Mouse (Mus musculus): ENCODE measurements around the gene Kctd10.
A peak's percentile ranks its signal among the peaks of the same experiment; 100 is the strongest.

The Kctd10 gene

DNA sequence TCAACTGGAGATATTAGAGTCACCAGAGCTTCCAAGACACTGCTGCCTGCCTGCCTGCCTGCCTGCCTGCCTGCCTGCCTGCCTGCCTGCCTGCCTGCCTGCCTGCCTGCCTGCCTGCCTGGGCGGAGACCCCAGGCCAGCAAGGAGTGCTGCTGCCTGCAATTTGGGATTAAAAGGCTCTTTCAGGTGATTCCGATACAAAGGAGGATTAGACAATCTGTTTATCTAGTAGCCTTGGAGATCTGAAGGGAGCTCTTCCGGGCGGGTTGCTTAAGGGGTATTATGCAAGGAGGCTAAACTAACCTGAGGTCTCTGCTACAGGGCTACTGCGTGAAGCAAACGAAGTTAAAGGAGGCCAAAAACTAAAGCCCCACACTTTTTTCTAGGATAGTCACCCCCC lies 1.4 kb downstream of the Kctd10 start:
- no peak for DNase-seq (ENCODE audit: low spot score)

DNA sequence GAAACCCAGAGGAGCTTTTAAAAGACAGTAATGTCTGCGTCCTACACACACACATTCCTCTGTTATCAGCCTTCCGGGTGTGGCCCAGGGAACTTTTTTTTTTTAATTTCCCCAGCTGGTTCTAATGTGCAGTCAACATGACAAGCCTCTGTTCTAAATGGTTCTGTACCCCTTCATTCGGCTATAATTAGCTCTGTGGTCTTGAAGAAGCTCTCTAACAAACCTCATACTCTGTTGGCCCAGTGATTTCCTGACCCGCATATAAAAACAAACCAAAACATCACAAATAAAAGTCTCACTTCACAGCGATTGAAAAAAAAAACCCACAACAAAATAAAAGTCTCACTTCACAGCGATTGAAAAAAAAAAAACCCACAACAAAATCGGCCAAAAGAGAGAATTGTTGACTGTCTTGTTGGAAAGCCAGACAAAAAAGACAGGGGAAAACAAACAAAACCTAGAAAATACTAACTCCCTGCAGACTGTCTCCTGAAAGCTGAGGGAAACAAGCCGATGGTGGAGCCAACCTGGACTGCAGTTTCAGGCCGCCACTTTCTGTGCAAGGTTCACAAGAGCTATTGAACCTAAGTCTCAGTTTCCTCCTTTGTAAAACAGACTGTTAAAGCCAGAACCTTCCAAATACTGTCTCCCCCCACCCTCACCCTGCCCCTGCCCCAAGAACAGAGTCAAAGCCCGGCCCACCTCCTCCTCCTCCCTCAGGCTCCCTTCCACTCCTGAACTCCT lies 2.0 kb downstream of the Kctd10 start:
- DNase-seq (ENCODE audit: low spot score): no peak

DNA sequence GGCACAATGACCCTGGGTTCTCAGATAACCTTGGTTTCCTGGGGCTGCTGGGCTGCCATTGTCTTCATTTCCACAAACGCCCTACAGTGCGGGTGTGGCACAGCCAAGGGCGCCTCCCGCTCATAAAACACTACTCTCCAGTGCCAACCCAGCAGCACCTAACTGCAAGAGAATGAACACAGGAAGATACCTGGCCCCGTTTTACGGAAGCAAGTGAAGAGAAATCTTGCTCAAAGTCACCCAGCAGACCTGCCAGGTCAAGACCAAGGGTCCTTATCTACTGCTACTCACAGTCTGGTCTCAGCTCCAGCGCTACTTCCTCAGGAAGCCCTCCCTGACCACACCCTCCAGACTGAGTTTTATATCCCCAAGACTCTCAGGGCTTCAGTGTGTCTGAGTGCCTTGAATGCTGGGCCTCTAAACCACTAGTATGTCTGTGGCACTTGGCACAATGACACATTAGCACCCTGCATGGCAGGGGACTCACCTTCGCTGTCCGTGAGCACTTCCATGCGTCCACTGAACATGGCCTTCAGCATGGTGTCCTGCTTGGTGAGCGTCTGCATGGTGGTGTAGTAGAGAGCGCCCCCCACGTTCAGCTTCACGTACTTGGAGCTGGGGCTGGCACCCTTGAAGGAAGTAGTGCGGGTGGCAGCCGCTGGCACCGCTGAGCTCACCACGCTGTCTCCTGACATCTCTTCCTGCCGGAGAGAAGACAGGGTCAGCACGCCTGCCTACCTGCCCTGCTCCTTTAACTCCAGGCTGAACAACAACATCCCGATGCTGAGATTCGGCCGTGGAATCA lies 5.7 kb downstream of the Kctd10 start:
- no peak for DNase-seq (ENCODE audit: low spot score)

DNA sequence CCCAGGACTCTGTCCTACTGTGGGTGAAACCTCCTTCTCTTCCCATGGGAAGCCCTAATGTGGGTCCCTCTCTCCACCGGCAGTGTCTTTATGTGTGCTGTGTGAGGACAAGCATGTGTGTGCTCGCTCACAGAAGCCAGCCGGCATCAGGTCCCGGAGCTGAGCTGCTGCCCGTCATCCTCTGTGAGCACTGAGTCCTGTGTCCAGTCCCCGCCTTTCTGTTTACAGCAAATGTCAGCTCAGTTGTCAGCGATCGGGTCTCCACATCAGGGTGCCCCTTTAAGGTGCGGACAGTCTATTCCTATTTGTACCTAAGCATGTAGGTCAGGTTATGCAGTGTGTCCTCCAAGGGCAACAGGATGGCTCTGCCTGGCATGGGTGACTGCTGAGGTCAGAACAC lies 6.7 kb downstream of the Kctd10 start:
- no peak for DNase-seq (ENCODE audit: low spot score)

DNA sequence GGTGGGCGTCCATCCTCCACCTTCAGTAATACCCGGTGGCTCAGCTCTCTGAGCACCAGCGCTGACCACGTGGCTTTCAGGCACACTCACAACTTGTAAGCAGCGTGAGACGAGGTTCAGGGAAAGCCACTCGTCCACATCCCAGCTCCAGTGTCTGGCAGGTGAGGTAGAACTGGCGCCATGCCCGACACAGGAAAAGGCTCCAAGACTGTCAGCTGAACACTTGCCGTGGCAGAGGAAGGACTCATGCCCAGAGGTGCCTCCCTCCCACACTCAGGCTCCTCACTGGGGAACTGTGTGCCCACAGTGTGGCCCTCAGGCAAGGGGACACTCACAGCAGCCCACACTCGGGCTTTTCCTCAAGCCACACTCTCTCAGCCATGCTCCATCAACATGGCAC lies 7.1 kb downstream of the Kctd10 start:
- DNase-seq (ENCODE audit: low spot score): peak; percentile 47

DNA sequence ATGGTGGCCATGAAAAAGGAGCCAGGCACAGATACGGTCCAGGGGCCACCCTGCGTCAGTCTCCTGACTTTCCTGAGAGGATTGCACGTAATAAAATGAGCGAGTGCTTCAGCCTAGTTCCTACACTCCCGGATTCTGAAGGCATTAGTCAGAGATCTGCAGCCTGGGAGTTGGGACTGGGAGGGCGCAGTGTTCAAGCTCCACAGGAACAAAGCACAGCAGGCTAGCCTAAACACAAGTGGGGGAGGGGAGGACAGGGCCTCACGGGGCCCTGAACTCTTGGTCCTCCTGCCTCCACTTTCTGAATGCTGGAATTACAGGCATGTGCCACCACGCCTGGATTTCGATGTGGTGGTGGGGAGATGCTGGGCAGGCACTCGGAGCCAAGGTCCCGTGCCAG lies 7.7 kb downstream of the Kctd10 start:
- DNase-seq (ENCODE audit: low spot score): no peak

DNA sequence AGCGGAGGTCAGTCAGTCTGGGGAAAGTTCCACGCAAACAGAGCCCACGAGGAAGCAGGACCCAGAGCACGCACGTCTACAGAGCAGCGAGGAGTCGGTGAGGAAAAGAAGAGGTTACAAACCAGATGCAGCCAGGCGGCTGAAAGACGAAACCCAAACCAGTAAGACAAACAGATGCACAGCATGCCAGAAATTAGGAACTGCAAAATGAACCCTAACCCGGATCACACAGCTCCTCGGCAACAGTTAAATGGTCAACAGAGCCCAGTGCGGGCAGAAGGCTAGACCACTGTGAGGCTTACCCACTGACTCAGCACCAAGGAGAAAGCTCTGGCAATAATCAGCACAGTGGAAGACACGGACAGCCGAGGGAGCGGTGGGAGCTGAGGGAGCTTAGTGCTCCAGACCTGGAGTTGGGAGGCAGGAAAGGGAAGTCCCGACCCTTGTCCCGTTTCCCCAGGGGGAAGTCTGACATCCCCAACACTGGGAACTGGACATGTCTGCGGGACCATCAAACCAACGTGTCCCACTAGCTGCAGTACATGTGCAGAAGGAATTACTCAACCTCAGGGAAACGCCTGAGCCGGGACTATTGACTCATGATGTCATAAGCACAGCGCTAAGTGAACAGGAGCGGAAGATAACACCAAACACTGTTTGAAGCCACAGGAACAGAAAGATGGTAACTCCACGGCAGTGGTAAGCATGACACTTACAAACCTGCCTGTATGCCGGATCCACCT lies 8.4 kb downstream of the Kctd10 start:
- DNase-seq (ENCODE audit: low spot score): no peak

DNA sequence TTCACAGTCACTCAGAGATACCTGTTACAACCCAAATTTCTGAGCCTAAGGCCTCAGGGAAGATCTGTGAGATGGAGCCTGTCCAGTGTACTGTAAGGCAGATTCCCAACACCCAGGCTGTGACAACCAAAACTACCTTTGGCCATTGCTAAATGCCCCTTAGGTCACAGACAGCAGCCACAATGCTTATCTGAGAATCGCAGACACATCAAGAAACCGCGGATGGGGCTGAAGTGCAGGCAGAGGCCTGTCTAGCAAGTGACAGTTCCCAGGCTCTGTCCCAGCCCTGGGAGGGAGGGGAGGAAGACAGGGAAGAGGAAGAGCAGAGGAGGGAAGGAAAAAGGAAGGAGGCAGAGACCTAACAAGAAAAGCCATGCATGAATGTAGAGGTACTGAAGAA lies 9.0 kb downstream of the Kctd10 start:
- no peak for DNase-seq (ENCODE audit: low spot score)

DNA sequence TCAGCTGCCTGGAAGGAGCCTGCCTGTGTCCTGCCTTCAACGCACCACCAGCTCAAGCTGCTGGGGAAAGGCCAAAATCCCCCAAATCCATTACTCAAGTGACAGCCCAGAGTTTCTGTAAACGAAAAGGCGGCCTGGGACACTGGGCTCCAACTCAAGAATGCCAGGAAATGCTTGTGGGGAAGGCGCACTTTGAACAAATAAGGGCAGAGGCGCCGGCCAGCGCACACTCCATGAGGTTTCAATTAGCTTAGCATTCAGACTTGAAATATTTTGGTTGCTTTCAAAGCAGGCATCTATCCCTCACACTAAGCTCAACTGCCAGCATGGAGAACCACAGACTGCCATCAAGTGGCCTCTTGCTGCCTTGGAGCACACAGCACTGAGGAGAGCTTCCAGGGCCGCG lies 9.9 kb downstream of the Kctd10 start:
- no peak for DNase-seq (ENCODE audit: low spot score)

DNA sequence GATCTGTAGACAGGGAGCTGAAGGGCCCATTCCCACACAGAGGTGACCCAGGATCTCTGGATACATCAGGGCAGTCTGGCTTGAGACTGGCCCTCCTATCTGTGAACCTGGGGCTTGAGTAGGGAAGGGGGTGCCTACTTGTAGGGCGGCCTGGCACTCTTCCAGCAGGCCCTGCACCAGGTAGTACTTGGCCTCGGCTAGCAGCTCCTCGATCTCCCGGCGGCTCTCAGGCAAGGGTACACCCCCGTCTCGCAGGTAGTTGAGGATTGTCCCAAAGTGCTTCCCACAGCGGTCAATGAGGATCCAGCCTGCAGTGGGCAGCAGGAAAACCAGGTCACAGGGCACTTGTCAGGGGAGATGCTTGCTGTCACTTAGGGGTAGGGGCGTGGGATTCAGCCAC lies 10.4 kb downstream of the Kctd10 start:
- no peak for DNase-seq (ENCODE audit: low spot score)

DNA sequence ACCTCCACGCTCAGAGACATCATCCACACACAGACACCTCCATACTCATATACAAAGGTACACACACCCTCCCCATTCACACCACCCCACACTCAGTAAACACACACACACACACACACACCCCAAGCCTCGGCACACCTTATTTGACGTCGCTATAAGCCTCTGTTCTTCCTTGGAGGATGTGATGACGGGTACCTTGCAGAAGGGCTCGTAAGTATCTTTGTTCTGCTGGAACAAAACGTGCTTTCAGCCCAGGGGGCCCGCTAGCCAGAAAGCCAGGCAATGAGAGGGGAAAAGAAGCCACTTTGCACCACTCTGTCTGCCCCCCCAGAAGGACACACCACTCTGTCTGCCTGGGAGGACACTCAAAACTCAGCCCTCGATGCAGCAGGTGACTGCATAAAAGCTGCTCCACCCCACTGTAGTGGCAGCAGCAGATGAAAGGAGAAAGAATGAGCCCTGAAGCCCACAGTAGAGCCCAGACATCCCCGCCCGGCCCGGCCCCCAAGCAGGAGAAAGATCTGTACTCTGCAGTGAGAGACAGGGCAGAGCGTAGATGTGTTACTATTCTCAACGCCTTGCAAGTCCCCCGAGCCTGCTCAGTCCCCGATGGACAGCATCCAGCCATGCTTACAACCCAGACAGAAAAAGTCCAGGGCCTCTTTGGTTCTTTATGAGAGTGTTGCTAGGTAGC lies 11.4 kb downstream of the Kctd10 start:
- no peak for DNase-seq (ENCODE audit: low spot score)

DNA sequence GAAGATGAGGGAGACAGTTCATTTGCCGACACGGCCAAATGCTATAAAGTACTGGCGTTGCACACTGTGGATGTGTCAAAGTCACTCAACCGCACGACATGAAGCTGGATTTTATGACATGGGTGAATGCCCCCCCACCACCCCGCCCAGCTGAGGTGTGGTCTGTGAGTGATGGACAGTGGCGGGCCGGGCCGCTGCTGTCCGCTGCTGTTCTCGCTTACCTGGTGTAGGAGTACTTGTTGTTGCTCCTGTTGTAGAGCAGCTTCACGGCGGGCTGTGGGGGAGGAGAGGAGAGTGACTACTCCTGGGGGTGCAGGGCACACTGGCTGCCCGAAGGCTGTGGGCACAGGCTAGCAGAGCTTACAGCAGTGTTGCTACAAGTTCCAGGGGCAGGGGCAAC lies 12.2 kb downstream of the Kctd10 start:
- no peak for DNase-seq (ENCODE audit: low spot score)

DNA sequence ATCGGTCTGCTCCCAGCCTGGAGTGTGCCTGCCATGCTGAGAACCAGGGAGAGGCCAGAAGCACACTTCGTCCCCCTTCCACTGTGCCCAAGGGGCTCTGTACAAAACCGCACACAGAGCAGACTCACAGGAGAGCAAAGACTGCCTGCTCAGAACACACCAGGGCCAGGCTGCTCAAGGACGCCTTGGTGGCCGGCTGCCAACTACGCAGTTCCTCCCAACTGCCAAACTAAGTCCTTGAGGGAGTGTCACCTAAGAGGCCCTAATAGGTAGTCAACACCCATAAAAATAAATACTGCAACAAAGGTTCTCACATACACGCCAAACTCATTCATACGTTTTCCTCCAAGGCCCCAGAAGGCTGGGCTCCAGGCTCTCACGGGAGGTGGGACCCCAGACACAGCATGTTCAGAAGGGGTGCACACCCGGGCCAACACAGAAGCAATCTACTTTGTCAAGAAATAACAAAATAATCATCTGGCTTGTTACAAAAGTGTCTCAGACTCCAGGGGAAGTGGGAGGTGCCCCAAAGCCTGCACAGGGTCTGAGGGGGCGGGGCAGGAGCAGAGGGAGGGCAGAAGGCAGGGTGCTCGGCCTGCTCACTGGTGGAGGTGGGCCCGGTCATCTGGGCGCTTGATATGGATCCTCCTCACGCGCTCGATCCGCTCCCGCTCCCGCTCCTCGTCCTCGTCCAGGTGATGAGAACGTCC lies 15.1 kb downstream of the Kctd10 start:
- DNase-seq (ENCODE audit: low spot score): peak; percentile 83

DNA sequence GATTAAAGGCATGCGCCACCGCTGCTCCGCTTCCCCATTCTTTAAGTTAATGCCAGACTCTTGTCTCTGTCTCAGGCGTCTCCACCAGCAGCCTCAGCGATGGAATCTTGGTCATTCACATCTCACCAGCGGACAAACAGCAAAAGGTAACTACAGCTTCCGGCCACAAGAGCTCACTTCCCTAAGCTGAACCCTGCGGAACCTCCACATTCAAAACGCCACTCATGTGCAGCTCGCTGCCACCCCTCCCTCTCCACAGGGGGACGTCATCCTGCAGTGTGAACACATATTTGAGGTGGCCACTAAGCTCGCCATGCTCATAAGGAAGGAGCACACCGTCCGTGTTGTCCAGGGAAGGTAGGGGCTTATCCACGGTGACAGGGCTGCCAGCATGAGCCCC lies 19.3 kb downstream of the Kctd10 start:
- no peak for DNase-seq (ENCODE audit: low spot score)

DNA sequence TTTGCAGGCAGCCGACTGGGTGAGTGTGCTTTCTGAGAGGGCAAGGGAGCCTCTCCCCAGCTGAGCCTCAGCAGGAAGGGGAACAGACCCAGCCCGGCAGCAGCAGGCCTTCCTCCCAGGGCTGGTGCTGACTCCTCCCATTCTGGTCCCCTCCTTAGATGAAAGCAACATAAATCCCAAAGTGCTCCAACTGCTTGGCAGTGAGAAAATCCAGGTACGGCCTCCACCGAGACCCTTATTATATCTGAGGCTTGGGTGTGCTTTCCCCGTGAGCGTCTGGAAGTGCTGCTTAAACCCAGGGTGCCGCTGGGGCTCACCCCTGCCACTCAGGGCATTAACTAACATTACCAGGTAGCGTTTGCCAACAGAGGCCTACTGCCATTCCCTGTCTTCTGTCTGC lies 20.7 kb downstream of the Kctd10 start:
- DNase-seq (ENCODE audit: low spot score): no peak

DNA sequence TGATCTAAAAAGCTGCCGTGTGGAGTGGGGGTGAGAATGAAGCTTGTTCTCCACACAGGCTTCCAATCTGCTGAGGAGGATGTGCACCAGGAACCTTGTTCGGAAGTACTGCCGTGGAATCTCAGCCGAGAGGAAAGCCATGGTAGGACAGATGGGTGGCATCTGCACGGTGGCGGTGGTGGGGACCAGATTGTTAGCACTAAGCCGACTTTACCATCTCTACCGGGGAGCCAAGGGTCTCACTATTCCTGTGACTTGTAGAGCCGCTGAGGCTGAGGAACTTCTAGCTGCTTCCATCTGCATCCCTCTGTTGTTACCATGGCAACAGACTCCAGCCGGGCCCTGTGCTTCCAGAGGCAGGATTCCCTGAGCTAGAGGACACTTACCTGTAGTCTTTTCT lies 21.5 kb downstream of the Kctd10 start:
- no peak for DNase-seq (ENCODE audit: low spot score)

DNA sequence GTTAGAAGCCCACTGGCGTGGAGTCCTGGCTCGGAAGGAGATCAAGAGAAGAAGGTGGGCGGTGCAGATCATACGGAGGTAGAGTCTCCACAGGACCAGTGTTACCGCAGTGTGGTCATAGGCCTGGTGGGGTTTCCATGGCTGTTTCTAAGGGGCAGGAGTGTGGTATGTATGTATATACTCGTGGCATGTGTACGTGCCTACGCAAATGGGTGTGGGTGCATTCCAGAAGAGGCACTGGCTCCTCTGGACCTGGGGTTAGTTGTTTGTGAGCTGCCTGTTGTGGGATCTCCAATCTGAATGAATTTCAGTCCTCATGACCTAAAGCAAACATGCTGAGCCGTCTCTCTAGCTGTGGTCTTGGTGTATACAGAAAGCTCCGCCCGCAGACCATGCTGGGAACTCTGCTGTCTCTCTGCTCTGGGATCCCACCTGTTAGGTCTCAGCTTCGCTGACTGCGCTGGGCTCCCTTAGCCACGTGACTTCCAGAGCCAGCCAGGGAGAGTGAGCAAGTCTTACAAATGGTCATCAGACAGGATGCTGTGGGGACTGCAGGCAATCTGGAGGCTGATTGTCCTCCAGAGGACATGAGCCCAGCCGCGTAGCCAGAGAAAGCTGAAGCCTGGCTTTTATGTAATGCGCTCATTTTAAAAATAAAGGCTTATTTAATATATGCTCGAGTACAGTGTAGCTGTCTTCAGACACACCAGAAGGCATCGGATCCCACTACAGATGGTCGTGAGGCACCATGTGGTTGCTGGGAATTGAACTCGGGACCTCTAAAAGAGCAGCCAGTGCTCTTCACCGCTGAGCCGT lies 23.2 kb downstream of the Kctd10 start:
- no peak for DNase-seq (ENCODE audit: low spot score)

DNA sequence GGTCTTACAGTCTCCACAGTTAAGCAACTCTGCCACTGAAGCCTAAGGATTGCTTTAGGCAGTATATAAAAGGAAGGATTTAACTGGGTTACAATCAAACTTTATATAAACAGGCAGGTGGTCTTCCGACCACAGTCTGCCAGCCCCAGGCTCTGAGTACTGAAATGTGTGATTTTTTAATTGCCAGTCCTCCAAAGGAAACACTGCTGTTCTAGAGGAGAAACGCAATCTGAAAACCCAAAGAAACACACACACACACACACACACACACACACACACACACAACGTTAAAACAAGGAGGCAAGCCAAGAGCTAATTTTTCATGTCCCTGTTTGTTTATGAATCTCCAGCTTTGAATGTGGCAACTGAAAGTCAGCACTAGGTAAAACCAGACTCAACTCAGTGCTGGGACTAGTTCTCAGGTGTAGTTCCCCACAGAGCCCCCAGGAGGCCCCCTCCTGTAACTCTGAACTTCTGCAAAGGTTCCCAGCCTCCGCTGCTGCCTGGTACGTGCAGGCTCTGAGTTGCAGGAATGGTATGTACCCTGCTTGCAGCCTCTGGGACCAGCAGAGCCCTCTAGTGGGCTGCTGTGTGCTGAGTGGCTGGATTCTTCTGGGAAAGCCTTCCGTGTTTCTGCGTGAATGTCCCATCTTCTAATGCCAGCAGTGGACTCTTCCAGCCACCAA lies 23.9 kb downstream of the Kctd10 start:
- DNase-seq (ENCODE audit: low spot score): peak; percentile 76

DNA sequence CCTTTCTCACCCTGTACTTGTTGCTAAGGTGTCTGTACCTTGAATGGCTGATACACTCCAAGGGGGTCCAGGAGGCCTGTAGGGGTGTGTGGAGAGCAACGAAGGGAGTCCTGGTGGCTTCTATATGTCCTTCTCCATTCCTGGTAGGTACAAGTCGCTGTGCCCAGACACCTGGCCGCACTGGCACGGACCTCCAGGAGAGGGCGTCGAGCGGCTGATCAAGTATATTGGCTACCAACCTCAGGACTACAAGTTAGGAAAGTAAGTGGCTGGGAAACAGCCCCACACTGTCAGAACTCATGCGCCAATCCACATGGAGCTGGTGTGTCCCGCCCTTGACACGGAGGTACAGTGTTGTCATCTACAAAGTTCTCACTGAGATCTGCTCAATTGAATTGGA lies 28.8 kb downstream of the Kctd10 start:
- DNase-seq (ENCODE audit: low spot score): no peak

DNA sequence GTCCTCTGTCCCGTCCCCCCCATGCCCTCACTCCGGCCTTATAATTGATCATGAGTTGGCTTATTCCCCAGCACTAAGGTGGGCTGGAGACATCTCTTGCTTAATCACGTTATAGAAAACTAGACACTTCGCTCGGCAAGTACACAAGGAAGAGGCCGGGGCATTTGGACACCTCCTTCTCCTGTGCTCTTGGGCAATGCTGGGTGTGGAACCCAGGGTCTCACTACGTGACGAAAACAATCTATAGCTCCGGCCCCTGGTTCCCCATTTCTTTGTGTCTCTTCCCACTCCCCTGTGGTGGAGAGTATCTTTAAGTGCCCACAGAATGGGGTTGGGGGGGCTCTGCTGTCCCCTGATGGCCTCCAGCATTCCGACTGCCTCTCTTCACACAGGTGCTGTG lies 33.3 kb downstream of the Kctd10 start:
- DNase-seq (ENCODE audit: low spot score): no peak

Measured in ovary, postnatal 36 days (tissue).